Mouse (Mus musculus): ENCODE measurements around the gene Gm29666.

Gm29666 gene

GRCm38 (mm10) chr15:84919938-84920337, at the start of gene Gm29666:
Gene Gm29666, minus strand, starts transcription at chr15:84920038.
- DNase-seq (ENCODE audit: low spot score in 2 of 2): no peak

- no peak for DNase-seq (ENCODE audit: low spot score in 2 of 2)
Observed at GRCm38 (mm10) chr15:84968534-84968933, 48.7 kb upstream of the Gm29666 start.

- DNase-seq (ENCODE audit: low spot score in 2 of 2): no peak
Observed at GRCm38 (mm10) chr15:84965575-84966360, 45.9 kb upstream of the Gm29666 start.

- no peak for DNase-seq (ENCODE audit: low spot score in 2 of 2)
Observed at GRCm38 (mm10) chr15:84964771-84965170, 44.9 kb upstream of the Gm29666 start.

GRCm38 (mm10) chr15:84962518-84962917, 42.7 kb upstream of the Gm29666 start:
- DNase-seq (ENCODE audit: low spot score in 2 of 2): no peak

DNA sequence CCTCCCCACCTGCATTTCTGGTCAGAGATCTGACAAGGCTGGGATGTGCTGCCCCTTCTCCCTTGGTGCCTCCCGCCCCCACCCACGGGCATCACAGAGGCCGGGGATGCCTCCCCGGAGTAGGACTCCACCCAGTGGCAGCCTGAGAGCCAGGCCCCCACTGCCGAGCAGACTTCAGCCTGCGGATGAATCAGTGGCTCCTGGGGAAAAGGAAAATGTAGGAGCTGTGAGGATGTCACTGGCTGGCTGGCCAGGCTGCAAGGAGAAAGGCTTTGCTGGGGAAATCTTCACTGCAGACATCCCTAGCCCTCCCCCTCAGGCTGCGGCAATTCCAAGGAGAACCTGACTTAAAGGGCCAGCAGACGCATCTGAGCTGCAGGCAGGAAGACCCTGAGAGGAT, 40.9 kb upstream of the Gm29666 start:
- peak; percentile 74 to 75 for DNase-seq (ENCODE audit: low spot score in 2 of 2)

DNA sequence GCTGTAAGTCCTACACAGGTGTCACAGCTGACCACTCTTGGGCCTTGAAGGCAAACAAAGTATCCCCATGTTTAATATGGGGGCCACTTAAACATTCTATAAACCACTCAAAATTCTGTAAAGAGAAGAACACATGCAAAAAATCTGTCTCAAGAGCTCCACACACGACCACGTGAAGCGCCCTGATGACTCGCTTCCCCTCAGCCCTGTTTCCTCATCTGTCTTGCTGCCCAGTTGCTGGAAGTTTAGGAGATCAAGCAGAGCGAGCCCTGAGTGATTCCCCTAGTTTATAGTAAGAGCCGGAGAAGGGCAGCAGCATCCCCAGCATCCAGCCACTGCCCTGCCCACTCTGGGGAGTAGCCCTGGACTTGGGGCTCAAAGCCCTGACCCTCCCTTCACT, 40.1 kb upstream of the Gm29666 start:
- no peak for DNase-seq (ENCODE audit: low spot score in 2 of 2)

- no peak for DNase-seq (ENCODE audit: low spot score in 2 of 2)
Observed at GRCm38 (mm10) chr15:84958331-84958730, 38.5 kb upstream of the Gm29666 start.

- peak; percentile 89 to 90 for DNase-seq (ENCODE audit: low spot score in 2 of 2)
Observed at GRCm38 (mm10) chr15:84957851-84958250, 38.0 kb upstream of the Gm29666 start.

DNA sequence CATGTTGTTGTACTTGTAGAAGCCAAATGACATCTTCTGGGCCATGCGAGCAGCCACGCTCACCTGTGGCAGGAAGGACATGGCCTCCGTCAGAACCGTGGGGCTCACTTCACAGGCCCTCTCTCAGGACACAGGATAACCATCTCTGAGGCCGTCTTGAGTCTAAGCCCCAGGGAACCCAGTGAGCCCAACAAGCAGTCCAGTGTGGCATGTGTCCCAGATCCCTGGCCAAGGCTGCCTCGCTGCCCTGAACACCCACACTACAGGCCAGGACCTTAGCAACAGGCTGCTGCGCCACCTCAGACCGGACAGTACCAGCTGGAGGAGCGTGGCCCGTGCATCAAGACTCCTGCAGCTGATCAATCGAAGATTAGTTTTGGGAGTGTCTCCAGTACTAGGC, 33.4 kb upstream of the Gm29666 start:
- no peak for DNase-seq (ENCODE audit: low spot score in 2 of 2)

DNA sequence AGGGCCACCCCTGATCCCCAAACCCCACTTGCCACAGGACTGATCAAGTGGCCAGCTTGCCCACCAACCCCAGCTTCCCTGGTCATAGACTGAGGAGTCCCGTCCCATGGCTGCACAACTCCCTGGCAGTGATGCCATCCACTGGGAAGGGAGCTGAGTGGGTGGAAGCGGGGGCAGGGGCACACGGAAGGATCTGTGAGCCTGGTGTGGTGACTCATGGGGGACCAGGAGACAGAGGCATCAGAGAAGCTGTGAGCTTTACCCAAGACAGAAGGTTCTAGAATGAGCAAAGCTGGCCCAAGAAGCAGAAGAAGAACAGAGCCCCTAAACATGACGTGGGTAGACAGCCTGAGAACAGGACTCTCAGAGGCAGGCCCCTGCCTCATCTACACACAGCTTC, 30.2 kb upstream of the Gm29666 start:
- DNase-seq (ENCODE audit: low spot score in 2 of 2): no peak

DNA sequence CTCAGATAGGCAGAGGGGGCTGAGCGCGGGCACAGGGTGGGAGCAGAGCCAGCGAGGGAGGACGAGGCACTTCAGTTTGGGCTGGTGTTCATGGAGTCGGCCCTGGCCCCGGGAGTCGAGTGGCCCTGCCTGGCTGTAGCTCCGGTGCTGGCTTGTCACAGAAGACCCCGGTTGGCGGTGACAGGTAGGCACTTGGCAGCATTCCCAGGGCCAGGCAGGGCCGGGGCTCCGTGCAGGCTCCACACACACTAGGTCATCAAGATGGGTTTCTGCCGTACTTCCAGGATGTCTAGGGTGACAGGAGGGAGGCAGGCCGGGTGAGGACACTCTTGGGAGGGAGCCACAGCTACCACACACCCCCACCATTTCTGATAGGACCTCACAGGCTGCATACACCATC, 29.2 kb upstream of the Gm29666 start:
- DNase-seq (ENCODE audit: low spot score in 2 of 2): no peak

DNA sequence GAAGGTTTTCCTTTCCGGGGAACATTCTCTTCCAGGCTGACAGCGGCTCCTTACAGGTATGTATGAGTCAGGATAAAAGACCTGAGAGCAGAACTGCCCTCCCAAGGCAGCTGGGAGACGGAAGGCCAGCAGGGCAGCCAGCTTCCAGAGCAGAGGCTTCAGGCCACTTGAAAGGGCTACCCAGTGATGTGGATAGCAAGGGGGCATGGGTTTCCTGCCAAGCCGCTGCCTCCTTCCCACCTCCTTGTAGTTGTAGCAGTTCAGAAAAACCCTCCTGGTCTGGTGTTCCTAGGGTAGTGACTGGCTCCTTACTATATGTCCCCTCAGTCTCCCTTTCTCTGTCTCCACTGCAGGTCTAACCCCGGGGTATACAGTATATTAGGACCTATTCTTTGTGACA, 24.5 kb upstream of the Gm29666 start:
- DNase-seq (ENCODE audit: low spot score in 2 of 2): no peak

DNA sequence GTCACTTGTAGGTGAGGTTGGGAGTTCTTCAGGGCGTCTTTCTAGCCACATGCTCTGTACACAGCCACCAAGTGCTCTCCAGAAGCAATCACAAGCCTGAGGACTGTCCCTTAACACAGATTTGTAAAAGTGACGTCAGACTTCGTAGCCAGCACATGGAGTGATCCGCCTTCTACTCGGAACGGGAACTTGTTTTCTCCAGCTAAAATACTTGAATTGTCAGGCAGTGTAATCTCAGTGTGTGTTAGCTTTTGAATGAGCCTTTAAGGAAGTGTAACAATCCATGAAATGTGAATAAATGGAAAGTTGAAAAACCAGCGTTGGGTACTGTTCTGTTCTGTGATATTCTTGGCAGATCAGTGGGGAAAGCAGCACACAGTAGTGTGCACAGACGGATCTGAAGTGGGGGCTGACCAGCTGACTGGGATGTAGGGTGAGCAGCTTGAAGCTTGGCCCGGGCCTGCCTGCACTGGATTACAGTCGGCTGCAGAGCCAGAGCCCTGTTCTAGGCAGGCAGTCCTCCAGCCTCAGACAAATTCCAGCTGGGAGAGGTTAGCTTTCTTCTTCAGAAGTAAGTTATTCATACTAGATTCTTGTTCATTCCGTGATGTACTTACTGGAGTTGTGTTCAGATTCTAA, 22.9 kb upstream of the Gm29666 start:
- DNase-seq (ENCODE audit: low spot score in 2 of 2): peak; percentile 71 to 79

DNA sequence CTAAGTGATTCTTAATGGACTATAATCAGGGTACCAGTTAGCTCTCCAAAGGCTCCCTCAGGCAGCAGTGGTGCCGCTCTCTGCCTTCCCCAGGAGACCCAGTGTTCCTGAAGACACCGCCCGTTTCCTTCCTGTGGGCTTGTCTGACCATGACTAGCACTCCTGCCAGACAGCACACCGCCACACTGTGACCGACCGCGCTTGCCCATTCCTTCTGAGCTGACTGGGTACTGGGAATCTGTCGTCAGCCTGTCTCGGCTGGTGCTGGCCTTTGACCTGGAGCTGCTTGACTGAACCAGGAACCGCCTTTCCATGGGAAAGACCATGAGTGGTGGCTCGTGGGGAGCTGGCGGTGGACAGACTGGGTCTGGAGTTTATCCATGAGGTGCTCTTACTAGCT, 20.3 kb upstream of the Gm29666 start:
- DNase-seq (ENCODE audit: low spot score in 2 of 2): no peak

- DNase-seq (ENCODE audit: low spot score in 2 of 2): peak in 1 of 2 experiments; percentile 67
Observed at GRCm38 (mm10) chr15:84934901-84935300, 15.1 kb upstream of the Gm29666 start.

- no peak for DNase-seq (ENCODE audit: low spot score in 2 of 2)
Observed at GRCm38 (mm10) chr15:84932351-84932750, 12.5 kb upstream of the Gm29666 start.

DNA sequence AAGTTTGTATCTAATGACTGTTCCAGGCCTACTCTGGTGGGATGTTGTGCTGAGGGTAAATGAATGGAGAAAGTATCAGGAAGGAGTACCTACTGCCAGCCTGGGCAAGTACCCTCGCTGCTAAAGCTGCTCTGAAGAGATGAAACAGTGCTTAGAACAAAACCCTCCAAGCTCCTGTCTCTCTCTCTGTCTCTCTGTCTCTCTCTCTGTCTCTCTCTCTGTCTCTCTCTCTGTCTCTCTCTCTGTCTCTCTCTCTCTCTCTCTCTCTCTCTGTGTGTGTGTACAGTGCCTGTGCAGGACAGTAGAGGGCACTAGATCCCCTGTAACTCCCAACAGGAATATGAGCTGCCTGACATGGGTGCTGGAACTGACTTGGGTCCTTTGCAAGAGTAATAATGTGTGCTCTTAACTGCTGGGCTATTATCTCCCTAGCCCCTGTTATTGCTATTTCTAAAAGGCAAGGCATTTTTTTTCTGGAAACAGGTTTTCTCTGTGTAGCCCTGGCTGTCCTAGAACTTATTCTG, 5.7 kb upstream of the Gm29666 start:
- DNase-seq (ENCODE audit: low spot score in 2 of 2): no peak

DNA sequence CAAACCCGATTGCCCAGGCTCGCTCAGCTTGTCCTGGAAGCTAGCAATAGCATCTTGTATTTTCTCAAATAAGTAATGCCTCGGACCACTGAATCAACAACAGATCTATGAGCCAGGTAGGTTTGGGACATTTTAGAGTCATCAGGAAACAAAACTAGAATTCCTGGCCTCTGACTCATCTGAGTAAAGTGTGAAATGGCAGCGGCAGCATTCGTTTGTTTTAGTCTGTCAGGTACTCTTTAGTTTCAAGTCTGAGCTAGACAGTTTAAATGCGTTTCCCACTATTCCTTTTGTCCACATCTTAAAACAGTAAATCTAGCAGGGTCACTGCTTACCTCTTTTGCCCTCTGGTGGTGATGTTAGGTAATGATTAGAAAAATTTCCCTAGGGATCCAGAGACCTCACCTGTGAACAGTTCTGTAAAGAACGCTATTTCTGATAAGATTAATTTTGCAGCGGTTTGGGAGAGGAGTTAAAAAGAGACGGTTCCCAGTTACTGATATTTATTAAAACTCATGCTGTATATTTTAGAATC, 5.0 kb upstream of the Gm29666 start:
- no peak for DNase-seq (ENCODE audit: low spot score in 2 of 2)

GRCm38 (mm10) chr15:84923508-84924181, 3.8 kb upstream of the Gm29666 start:
- peak in 1 of 2 experiments; percentile 39 for DNase-seq (ENCODE audit: low spot score in 2 of 2)

- DNase-seq (ENCODE audit: low spot score in 2 of 2): peak; percentile 100
Observed at GRCm38 (mm10) chr15:84922884-84923507, 3.2 kb upstream of the Gm29666 start, which contains the start of gene Nup50. Gene Nup50, plus strand, starts transcription at chr15:84923411.

- DNase-seq (ENCODE audit: low spot score in 2 of 2): no peak
Observed at GRCm38 (mm10) chr15:84913201-84913600, 6.6 kb downstream of the Gm29666 start.

Data from right cerebral cortex, postnatal 10 days (tissue).